Mouse (Mus musculus) brain, embryonic 14.5 days (tissue): ENCODE measurements around the gene Slc47a2. TPM values are rescaled to one million over a fixed set of nuclear protein-coding genes. Genes with fewer than 3 reads are reported as not detected.

Experiments used
- DNase-seq: peaks from one replicate; pipeline ENCODE4 v3.0.0-alpha.2; 2011; ENCODE audit warnings: low read depth
- CTCF ChIP-seq: fragments of 200-500 bp; IDR thresholded peaks from 2 replicates; pipeline ENCODE4 v1.5.1; 2012; ENCODE audit warnings: inconsistent platforms, mild to moderate bottlenecking, moderate library complexity, borderline replicate concordance; ENCODE audit not compliant: insufficient read depth, insufficient read length; ENCODE audit errors: extremely low read depth
- POLR2A ChIP-seq: fragments of 200-500 bp; IDR thresholded peaks from 2 replicates; pipeline ENCODE4 v1.6.1; 2012; ENCODE audit warnings: mild to moderate bottlenecking, inconsistent platforms, borderline replicate concordance; ENCODE audit not compliant: poor library complexity, insufficient read depth, insufficient read length, severe bottlenecking; ENCODE audit errors: extremely low read depth
- polyA plus RNA-seq: library from polyadenylated mRNA; depleted of rRNA; stranded (reverse); fragments of >200 nt; gene quantifications from 2 replicates; pipeline ENCODE4 v1.2.3, GENCODE M21; 2012; rRNA removed

The Slc47a2 gene
- polyA plus RNA-seq, 1 experiment, result not detected

DNA sequence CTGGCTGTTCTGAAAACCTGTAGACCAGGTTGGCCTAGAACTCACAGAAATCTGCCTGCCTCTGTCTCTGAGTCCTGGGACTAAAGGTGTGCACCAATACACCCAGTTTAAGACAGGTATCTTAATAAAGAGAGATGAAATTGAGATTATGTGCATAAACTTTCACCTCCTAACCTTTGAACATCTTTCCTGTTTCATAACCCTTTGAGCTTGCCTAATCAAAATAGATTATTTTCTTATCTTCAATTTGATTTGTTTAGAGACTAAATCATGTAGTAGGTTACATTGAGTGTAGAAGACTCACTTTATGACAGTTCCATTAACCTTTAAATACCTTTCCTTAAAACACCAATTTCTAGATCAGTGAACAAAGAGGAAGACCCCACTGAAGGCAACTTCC lies 71.0 kb downstream of the Slc47a2 start:
- DNase-seq, result no peak
- no peak for TF ChIP-seq CTCF
- no peak for TF ChIP-seq POLR2A

DNA sequence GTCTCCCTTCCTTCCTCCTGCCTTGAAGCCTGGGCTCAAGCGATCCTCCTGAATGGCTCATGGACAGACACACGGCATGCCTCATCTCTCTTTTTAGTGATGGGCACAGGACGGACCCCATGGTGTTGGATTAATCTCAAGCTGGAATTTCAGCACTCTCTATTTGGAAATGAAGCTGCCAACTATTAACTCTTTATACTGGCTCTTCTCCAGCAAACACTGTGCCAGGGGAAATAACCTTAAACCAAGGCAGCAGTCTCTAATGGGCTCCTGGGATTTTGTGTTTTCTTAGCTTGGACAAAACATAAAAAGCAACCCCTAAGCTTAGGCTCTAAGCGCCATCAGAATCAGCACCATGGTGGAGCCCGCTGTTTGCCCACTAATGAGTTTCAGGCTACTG lies 72.3 kb downstream of the Slc47a2 start:
- DNase-seq, result peak; percentile 27
- TF ChIP-seq CTCF, result no peak
- no peak for TF ChIP-seq POLR2A

DNA sequence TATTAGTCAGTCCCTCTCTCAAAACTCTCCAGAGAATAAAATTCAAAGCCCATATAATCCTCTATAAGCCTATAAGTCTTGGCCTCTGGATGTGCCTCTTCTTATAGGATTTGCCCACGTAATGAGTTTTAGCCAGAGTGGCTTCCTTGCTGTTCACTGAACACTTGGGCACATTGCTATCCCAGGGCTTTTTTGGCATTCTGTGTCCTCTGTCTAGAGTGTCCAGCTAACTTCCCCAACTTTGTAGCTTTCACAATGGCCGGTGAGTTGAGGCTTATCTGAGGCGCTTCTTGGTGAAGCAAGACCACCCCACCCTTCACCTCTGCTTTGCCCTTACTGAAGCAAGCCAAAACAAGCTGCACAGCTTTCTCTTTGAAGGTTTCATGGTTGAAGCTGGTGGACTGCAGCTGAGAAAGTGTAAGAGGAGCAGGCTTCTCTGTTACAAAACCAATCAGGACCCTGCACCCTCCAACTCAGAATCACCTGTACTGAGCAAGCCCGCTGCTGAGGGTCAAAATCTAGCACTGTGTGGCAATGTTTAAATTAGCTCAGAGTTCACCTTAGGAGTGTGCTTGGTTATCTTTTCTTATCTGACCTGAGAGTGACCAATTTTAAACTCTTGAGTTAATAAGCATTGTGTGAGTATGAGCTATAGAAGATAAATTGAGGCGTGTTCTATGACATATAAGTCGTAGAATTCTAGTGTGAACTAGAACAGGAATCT lies 73.9 kb downstream of the Slc47a2 start:
- TF ChIP-seq POLR2A (no peak), CTCF (no peak)
- DNase-seq, result no peak

DNA sequence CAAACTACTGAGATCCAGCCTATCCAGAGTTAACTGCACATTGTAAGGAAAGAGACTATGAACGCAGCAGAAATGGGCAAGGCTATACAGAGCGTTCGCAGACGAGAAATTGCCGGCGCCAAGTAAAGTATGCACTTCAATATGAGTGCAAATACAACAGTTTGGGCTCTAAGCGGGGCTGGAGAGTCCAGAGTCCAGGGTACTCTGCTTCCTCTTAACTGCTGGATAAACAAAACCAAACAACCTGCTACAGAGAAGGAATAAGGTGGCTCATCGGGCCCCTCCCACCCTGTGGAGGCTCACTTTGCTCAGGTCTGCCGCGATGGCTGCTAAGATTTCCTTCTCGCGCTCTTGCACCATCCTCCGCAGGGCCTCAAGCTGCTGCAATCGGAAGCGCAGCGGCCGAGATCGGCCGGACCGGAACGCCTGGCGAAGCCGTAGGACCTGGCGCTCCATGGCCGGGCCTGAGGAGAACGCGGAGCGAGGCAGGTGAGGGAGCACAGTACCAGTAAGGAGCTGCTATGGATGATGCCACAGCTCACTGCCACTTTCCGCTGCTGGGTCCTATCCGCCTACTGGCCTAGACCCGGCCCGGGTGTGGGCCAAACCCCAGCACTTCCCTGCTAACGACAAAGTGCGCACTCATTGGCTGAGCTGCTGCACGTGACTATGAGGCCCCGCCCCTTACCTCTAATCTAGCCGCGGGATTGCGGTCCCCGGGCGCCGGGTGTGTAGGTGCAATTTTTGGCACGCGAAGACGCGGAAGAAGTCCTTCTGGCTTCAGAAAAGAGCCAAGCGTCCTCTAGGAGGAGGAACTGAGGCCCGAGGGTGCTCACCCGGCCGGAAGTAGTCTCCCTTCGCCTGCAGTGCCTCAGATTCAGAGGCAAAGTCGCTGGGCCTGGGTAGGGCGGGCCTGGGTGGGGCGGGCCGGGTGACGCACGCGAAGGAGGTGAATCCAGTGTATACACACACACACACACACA lies 75.8 kb downstream of the Slc47a2 start, which contains the start of gene Aldh3a2:
TSS of gene Aldh3a2 (minus strand) at position 914 of the 983 bp plus-strand sequence.
- TF ChIP-seq POLR2A, result peak; percentile 89; the same call in 1 of the 2 replicates
- no peak for TF ChIP-seq CTCF

DNA sequence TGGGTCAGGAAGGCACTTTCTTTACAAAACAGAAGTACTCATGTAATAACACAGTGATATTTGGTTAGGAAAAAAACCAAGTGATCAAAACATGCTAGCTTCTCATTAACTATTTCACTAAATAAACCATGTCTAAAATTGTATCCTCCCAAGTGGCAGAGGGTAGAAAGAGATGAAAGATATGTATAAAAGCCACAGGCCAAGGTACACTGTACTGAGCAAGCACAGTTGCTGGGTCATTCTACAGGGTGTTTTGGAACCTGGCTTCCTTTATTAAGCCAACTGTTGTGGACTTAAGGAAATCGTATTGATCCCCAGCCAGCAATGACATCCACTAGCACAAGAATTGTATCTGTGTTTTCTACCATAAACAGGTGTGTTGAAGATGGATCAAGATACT lies 78.8 kb downstream of the Slc47a2 start:
- no peak for DNase-seq
- TF ChIP-seq CTCF (no peak), POLR2A (no peak)

More for the DNA sequence above, 75.8 kb downstream of the Slc47a2 start, which contains the start of gene Aldh3a2:
- peak; percentile 97 for DNase-seq

DNA sequence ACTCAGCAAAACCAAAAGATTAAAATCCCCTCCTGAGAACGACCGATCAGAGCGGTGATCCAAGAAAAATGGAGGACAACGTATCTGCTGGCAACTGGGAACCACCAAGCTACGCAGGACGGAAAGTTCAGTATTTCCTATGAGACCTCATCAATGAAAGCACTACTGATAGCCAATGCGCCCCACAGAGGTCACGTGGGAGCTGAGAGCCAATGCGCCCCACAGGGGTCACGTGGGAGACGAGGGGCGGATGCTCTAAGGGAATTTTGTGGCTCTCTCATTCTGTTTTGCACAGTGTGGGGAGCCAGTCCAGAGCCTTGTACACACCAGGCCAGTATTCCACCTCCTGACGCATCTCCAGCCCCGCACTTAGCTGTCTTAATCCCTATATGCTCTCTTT lies 80.1 kb downstream of the Slc47a2 start:
- DNase-seq, result no peak
- TF ChIP-seq CTCF, result no peak
- no peak for TF ChIP-seq POLR2A

DNA sequence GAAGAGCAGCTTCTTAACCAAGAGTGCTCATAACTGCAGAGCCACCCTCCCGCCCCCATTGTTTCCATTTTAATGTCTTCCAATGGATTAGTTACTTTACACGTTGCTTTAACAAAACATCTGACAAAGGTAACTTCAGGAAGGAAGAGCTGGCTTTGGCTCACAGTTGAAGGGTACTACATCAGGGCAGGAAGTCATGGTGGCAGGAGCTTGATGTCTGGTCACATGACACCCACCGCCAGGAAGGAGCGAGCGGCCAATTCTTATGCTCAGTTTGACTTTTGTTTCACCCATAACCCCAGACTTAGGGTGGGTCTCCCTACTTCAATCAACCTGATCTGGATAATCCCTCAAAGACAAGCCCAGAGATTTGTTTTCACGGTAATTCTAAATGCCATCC lies 83.6 kb downstream of the Slc47a2 start:
- DNase-seq, result no peak
- TF ChIP-seq POLR2A, result no peak
- TF ChIP-seq CTCF, result no peak

DNA sequence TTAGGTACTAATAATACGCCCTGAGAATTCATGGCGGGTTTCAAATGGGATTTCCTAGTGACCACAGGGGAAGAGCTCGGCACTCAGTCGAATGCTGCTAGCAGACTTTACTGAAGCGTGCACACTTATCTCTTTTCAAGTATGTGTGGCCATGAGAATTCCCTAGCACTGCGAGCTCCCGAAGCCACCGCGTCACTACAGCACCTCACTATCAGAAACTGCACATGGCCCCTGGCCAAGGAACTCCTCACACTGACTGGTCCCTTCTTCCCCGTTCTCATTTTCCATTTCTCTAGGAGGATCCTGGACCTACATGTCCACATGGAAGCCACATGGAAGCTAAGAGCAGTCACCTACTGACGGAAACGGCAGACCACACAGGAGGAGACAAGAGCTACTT lies 89.9 kb downstream of the Slc47a2 start:
- no peak for DNase-seq
- no peak for TF ChIP-seq CTCF
- no peak for TF ChIP-seq POLR2A

DNA sequence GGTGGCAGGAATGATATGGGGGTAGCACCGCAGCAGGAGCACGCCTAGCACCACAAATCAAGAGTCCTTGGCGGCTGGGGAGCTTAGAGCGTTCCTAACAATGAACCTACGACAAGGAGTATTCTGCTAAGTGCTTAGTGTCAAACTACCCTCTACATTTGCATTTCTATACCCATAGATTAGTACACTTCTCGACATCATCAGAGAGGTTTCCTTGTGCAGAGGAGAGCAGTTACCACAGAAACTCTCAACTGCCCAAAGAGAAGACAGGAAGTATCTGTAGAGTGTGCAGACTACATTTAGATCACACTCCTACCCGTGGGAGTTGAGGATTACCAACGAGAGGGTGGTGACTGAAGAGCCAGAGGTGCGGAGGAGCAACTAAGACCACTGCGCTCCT lies 90.9 kb downstream of the Slc47a2 start:
- no peak for TF ChIP-seq POLR2A
- no peak for TF ChIP-seq CTCF
- no peak for DNase-seq

Other genes with a start within 250 kb of the Slc47a2 start
- 1.3 and 1.6 TPM in 2 replicates for gene Tnfrsf13b, start 216.1 kb downstream of the Slc47a2 start, polyA plus RNA-seq
- gene Usp22, start 167.8 kb downstream of the Slc47a2 start, polyA plus RNA-seq, result 318 and 370 TPM in 2 replicates
- gene Aldh3a1, start 135.3 kb downstream of the Slc47a2 start, polyA plus RNA-seq, result 0.08 TPM in 1 of 2 replicates, not detected in the other
- gene Aldh3a2, start 75.4 kb downstream of the Slc47a2 start, polyA plus RNA-seq, result 29.0 and 29.4 TPM in 2 replicates
- 0.10 and 0.18 TPM in 2 replicates for gene Slc47a1, start 35.5 kb upstream of the Slc47a2 start, polyA plus RNA-seq
- gene Rnf112, start 111.3 kb upstream of the Slc47a2 start, polyA plus RNA-seq, result 62.5 and 88.6 TPM in 2 replicates
- gene Mfap4, start 142.6 kb upstream of the Slc47a2 start, polyA plus RNA-seq, result 89.5 and 119 TPM in 2 replicates
- 108 and 140 TPM in 2 replicates for gene Mapk7, start 151.5 kb upstream of the Slc47a2 start, polyA plus RNA-seq
- gene B9d1, start 162.3 kb upstream of the Slc47a2 start, polyA plus RNA-seq, result 42.6 and 60.3 TPM in 2 replicates
- 66.2 and 69.1 TPM in 2 replicates for gene Epn2, start 236.8 kb upstream of the Slc47a2 start, polyA plus RNA-seq